Mouse (Mus musculus): ENCODE measurements around the gene Stk39. TPM values are rescaled to one million over a fixed set of nuclear protein-coding genes. Genes with fewer than 3 reads are reported as not detected.

Gene Stk39
- total RNA-seq, 2 experiments from 2014 or later: 67.5 to 80.3 TPM

- intact Hi-C loops (cut with DNase I): no loop called here
- DNase-seq: peak; percentile 31 to 38
These were observed 154.6 kb downstream of the Stk39 start for GRCm38 (mm10) chr2:68317452-68317851.

GRCm38 (mm10) chr2:68315258-68315657, 156.8 kb downstream of the Stk39 start:
- peak in 1 of 2 experiments; percentile 9 for DNase-seq
- intact Hi-C loops (cut with DNase I): no loop called here

- peak in 1 of 2 experiments; percentile 21 for DNase-seq
- intact Hi-C loops (cut with DNase I): no loop called here
These were observed 161.9 kb downstream of the Stk39 start for GRCm38 (mm10) chr2:68310121-68310520.

GRCm38 (mm10) chr2:68306519-68306918, 165.5 kb downstream of the Stk39 start:
- DNase-seq: no peak
- intact Hi-C loops (cut with DNase I): loop anchor here (10.0 kb wide), 1 partner anchor 448 kb away; no protein-coding TSS in a partner anchor

- intact Hi-C loops (cut with DNase I): loop anchor here (10.0 kb wide), 1 partner anchor 450 kb away; no protein-coding TSS in a partner anchor
These were observed 167.2 kb downstream of the Stk39 start for GRCm38 (mm10) chr2:68304771-68305460.

GRCm38 (mm10) chr2:68301811-68302542, 170.1 kb downstream of the Stk39 start:
- no peak for DNase-seq
- intact Hi-C loops (cut with DNase I): loop anchor here (10.0 kb wide), 1 partner anchor 453 kb away; no protein-coding TSS in a partner anchor

More at GRCm38 (mm10) chr2:68304771-68305460, 167.2 kb downstream of the Stk39 start:
- no peak for DNase-seq

GRCm38 (mm10) chr2:68298356-68298755, 173.7 kb downstream of the Stk39 start:
- no peak for DNase-seq
- intact Hi-C loops (cut with DNase I): no loop called here

GRCm38 (mm10) chr2:68297955-68298354, 174.1 kb downstream of the Stk39 start:
- intact Hi-C loops (cut with DNase I): no loop called here
- no peak for DNase-seq

GRCm38 (mm10) chr2:68296743-68297142, 175.3 kb downstream of the Stk39 start:
- intact Hi-C loops (cut with DNase I): no loop called here

GRCm38 (mm10) chr2:68292539-68293320, 179.3 kb downstream of the Stk39 start:
- intact Hi-C loops (cut with DNase I): no loop called here
- DNase-seq: no peak

More at GRCm38 (mm10) chr2:68296743-68297142, 175.3 kb downstream of the Stk39 start:
- DNase-seq: no peak

GRCm38 (mm10) chr2:68291895-68292294, 180.2 kb downstream of the Stk39 start:
- DNase-seq: no peak
- intact Hi-C loops (cut with DNase I): no loop called here

- intact Hi-C loops (cut with DNase I): no loop called here
- DNase-seq: no peak
These were observed 182.1 kb downstream of the Stk39 start for GRCm38 (mm10) chr2:68289961-68290360.

- intact Hi-C loops (cut with DNase I): no loop called here
These were observed 182.9 kb downstream of the Stk39 start for GRCm38 (mm10) chr2:68289177-68289576.

GRCm38 (mm10) chr2:68288106-68288505, 184.0 kb downstream of the Stk39 start:
- intact Hi-C loops (cut with DNase I): no loop called here

More at GRCm38 (mm10) chr2:68289177-68289576, 182.9 kb downstream of the Stk39 start:
- DNase-seq: no peak

GRCm38 (mm10) chr2:68284391-68284790, 187.7 kb downstream of the Stk39 start:
- intact Hi-C loops (cut with DNase I): no loop called here
- peak; percentile 39 to 47 for DNase-seq

More at GRCm38 (mm10) chr2:68288106-68288505, 184.0 kb downstream of the Stk39 start:
- DNase-seq: no peak

GRCm38 (mm10) chr2:68283021-68283548, 189.0 kb downstream of the Stk39 start:
- no peak for DNase-seq
- intact Hi-C loops (cut with DNase I): no loop called here

- no peak for DNase-seq
- intact Hi-C loops (cut with DNase I): no loop called here
These were observed 190.5 kb downstream of the Stk39 start for GRCm38 (mm10) chr2:68281575-68281974.

- intact Hi-C loops (cut with DNase I): no loop called here
- no peak for DNase-seq
These were observed 200.8 kb downstream of the Stk39 start for GRCm38 (mm10) chr2:68271301-68271700.

- intact Hi-C loops (cut with DNase I): no loop called here
- DNase-seq: no peak
These were observed 201.2 kb downstream of the Stk39 start for GRCm38 (mm10) chr2:68270836-68271235.

- intact Hi-C loops (cut with DNase I): no loop called here
- DNase-seq: no peak
These were observed 202.4 kb downstream of the Stk39 start for GRCm38 (mm10) chr2:68269646-68270045.

Measured in heart, postnatal 36 days (tissue).